In genomic region chr3:90709591-90710460, GRCm38 (mm10) we compare ENCODE assay signal across 9 mouse cellular contexts. TPM values are rescaled to one million over a fixed set of nuclear protein-coding genes. Genes with fewer than 3 reads are reported as not detected.
DNase-seq lines count a peak whose midpoint lies in the region; ATAC-seq and TF ChIP-seq lines count a peak whose summit lies in the region.
"Had no signal": no experiment of that assay in that cellular context is flagged by ENCODE, and none has a peak within 500 bp of the region (broad histone marks: within the 10 kb centered on the region; RNA-seq: fewer than 3 reads in every experiment).

No protein-coding gene starts in this region.

- peak; percentile 88 to 90 for DNase-seq in B cell, adult 2 months
- peak; percentile 87 to 88 for DNase-seq in adrenal gland, postnatal 36 days
- peak; percentile 86 for DNase-seq in embryonic facial prominence, embryonic 14.5 days (ENCODE audit: low spot score)
- DNase-seq in heart, adult 8-10 months (ENCODE audit: low spot score): peak; percentile 68
- DNase-seq in limb, embryonic 14.5 days (ENCODE audit: low spot score): peak; percentile 82
- DNase-seq in naive thymus-derived CD4-positive, alpha-beta T cell, adult 2 months (ENCODE audit: low read depth): peak; percentile 90

- no peaks in the 10 kb centered on the region for H3K4me1 ChIP-seq in embryonic facial prominence, embryonic 14.5 days (ENCODE audit: control insufficient read depth, insufficient read depth, low read length)
- no peaks in the 10 kb centered on the region for H3K4me1 ChIP-seq in kidney, embryonic 14.5 days (ENCODE audit: control insufficient read depth, insufficient read depth, low read length)
- no peaks in the 10 kb centered on the region for H3K4me1 ChIP-seq in limb, embryonic 14.5 days (ENCODE audit: control insufficient read depth, insufficient read depth, low read length)
- no peaks in the 10 kb centered on the region for H3K4me1 ChIP-seq in stomach, embryonic 15.5 days
- H3K4me1 ChIP-seq: embryonic facial prominence, embryonic 12.5 days had no signal

- no peak overlapping the region for H3K4me3 ChIP-seq in embryonic facial prominence, embryonic 14.5 days (ENCODE audit: low read depth, low read length)
- H3K4me3 ChIP-seq in kidney, embryonic 14.5 days (ENCODE audit: low read length): no peak overlapping the region
- H3K4me3 ChIP-seq in limb, embryonic 14.5 days (replicated peaks; ENCODE audit: low read length): no peak overlapping the region
- no peak overlapping the region for H3K4me3 ChIP-seq in stomach, embryonic 15.5 days (replicated peaks)
- H3K4me3 ChIP-seq: embryonic facial prominence, embryonic 12.5 days had no signal

- 48% methylated on average over 12 of the region's 12 CpGs for WGBS in embryonic facial prominence, embryonic 14.5 days
- 48% methylated on average over 12 of the region's 12 CpGs for WGBS in kidney, embryonic 14.5 days
- WGBS in limb, embryonic 14.5 days: 45% methylated on average over 12 of the region's 12 CpGs
- 46% methylated on average over 12 of the region's 12 CpGs for WGBS in stomach, embryonic 15.5 days

- no peak overlapping the region for H3K27ac ChIP-seq in embryonic facial prominence, embryonic 14.5 days (replicated peaks; ENCODE audit: low read depth, low read length)
- H3K27ac ChIP-seq in kidney, embryonic 14.5 days (ENCODE audit: low read depth, low read length): no peak overlapping the region
- no peak overlapping the region for H3K27ac ChIP-seq in limb, embryonic 14.5 days (replicated peaks; ENCODE audit: low read depth, low read length)
- H3K27ac ChIP-seq in stomach, embryonic 15.5 days: no peak overlapping the region
- H3K27ac ChIP-seq: embryonic facial prominence, embryonic 12.5 days had no signal

- no peak overlapping the region for H3K4me2 ChIP-seq in embryonic facial prominence, embryonic 14.5 days (ENCODE audit: low read depth, low read length)
- no peak overlapping the region for H3K4me2 ChIP-seq in kidney, embryonic 14.5 days (replicated peaks; ENCODE audit: low read depth, low read length)
- H3K4me2 ChIP-seq in limb, embryonic 14.5 days (replicated peaks; ENCODE audit: low read depth, low read length, severe bottlenecking): no peak overlapping the region
- H3K4me2 ChIP-seq in stomach, embryonic 15.5 days: no peak overlapping the region
- H3K4me2 ChIP-seq: embryonic facial prominence, embryonic 12.5 days had no signal

- H3K9me3 ChIP-seq in embryonic facial prominence, embryonic 14.5 days (ENCODE audit: control insufficient read depth, low read length): no peaks in the 10 kb centered on the region
- no peaks in the 10 kb centered on the region for H3K9me3 ChIP-seq in kidney, embryonic 14.5 days (ENCODE audit: control insufficient read depth, low read length)
- H3K9me3 ChIP-seq in limb, embryonic 14.5 days (ENCODE audit: control insufficient read depth, low read length): no peaks in the 10 kb centered on the region
- H3K9me3 ChIP-seq in stomach, embryonic 15.5 days: no peaks in the 10 kb centered on the region
- H3K9me3 ChIP-seq: embryonic facial prominence, embryonic 12.5 days had no signal

- H3K27me3 ChIP-seq in embryonic facial prominence, embryonic 14.5 days (replicated peaks; ENCODE audit: control insufficient read depth, insufficient read depth, low read length): no peaks in the 10 kb centered on the region; the same call in 1 of the 2 replicates
- no peaks in the 10 kb centered on the region for H3K27me3 ChIP-seq in kidney, embryonic 14.5 days (ENCODE audit: control insufficient read depth, insufficient read depth, low read length)
- H3K27me3 ChIP-seq in limb, embryonic 14.5 days (ENCODE audit: control insufficient read depth, insufficient read depth, low read length): no peaks in the 10 kb centered on the region
- H3K27me3 ChIP-seq in stomach, embryonic 15.5 days (replicated peaks): no peaks in the 10 kb centered on the region
- H3K27me3 ChIP-seq: embryonic facial prominence, embryonic 12.5 days had no signal

- no peak overlapping the region for H3K9ac ChIP-seq in embryonic facial prominence, embryonic 14.5 days (ENCODE audit: low read depth, low read length)
- H3K9ac ChIP-seq in kidney, embryonic 14.5 days (ENCODE audit: low read depth, low read length): no peak overlapping the region
- H3K9ac ChIP-seq in limb, embryonic 14.5 days (ENCODE audit: low read depth, low read length, severe bottlenecking): no peak overlapping the region
- no peak overlapping the region for H3K9ac ChIP-seq in stomach, embryonic 15.5 days
- H3K9ac ChIP-seq: embryonic facial prominence, embryonic 12.5 days had no signal

- no peaks in the 10 kb centered on the region for H3K36me3 ChIP-seq in embryonic facial prominence, embryonic 14.5 days (ENCODE audit: control insufficient read depth, insufficient read depth, low read length)
- H3K36me3 ChIP-seq in kidney, embryonic 14.5 days (ENCODE audit: control insufficient read depth, insufficient read depth, low read length): no peaks in the 10 kb centered on the region
- H3K36me3 ChIP-seq in limb, embryonic 14.5 days (ENCODE audit: control insufficient read depth, insufficient read depth, low read length): no peaks in the 10 kb centered on the region
- no peaks in the 10 kb centered on the region for H3K36me3 ChIP-seq in stomach, embryonic 15.5 days
- H3K36me3 ChIP-seq: embryonic facial prominence, embryonic 12.5 days had no signal

- TF ChIP-seq POLR2A in limb, embryonic 14.5 days (IDR thresholded peaks at IDR 0.05; ENCODE audit: borderline replicate concordance, extremely low read depth, insufficient read depth, insufficient read length): no peak

- ATAC-seq in embryonic facial prominence, embryonic 14.5 days (ENCODE audit: low read depth): peak; percentile 44; the same call in 1 of the 2 replicates
- ATAC-seq in kidney, embryonic 14.5 days (ENCODE audit: low FRiP score, low TSS enrichment): peak; percentile 85
- 0 out of 2 replicates have a peak, but pooled peaks have one; percentile 30 for ATAC-seq in limb, embryonic 14.5 days (ENCODE audit: low FRiP score, low read depth)
- ATAC-seq in stomach, embryonic 15.5 days (ENCODE audit: insufficient read depth, low FRiP score, low read depth): peak; percentile 27; the same call in 1 of the 2 replicates

RNA-seq across cellular contexts. Expression of gene S100a9, which starts 14.3 kb away (rescaled TPM):
- 1 to 10 TPM in 1 of 2 experiments, not detected in 1; 1.8 TPM for total RNA-seq in adrenal gland, postnatal 36 days (2021)
- 30.1 and 39.1 TPM in 2 replicates for polyA plus RNA-seq in embryonic facial prominence, embryonic 14.5 days (2014; fragmentation: Nextera tagmentation; extraction: Ambion mirVana)
- total RNA-seq in heart, adult 8-10 months (2022): 10 to 100 TPM in 1 of 4 experiments, 1 to 10 TPM in 3; 1.2 to 11.8 (median 2.5) TPM
- 1.3 and 2.0 TPM in 2 replicates for polyA plus RNA-seq in kidney, embryonic 14.5 days (2014; fragmentation: Nextera tagmentation; extraction: Ambion mirVana)
- polyA plus RNA-seq in limb, embryonic 14.5 days (2012; rRNA removed): 14.2 and 15.8 TPM in 2 replicates
- 9.7 and 29.8 TPM in 2 replicates for polyA plus RNA-seq in limb, embryonic 14.5 days (2014; fragmentation: Nextera tagmentation; extraction: Ambion mirVana)
- 183 and 235 TPM in 2 replicates for polyA plus RNA-seq in stomach, embryonic 15.5 days (2015; fragmentation: Nextera tagmentation; extraction: Ambion mirVana)

RNA-seq across cellular contexts. Expression of gene Pglyrp4, which starts 16.9 kb away (rescaled TPM):
- total RNA-seq in adrenal gland, postnatal 36 days (2021): not detected
- 0.13 and 0.22 TPM in 2 replicates for polyA plus RNA-seq in embryonic facial prominence, embryonic 14.5 days (2014; fragmentation: Nextera tagmentation; extraction: Ambion mirVana)
- total RNA-seq in heart, adult 8-10 months (2022): not detected
- polyA plus RNA-seq in kidney, embryonic 14.5 days (2014; fragmentation: Nextera tagmentation; extraction: Ambion mirVana): not detected in 2 replicates
- 0.19 and 0.23 TPM in 2 replicates for polyA plus RNA-seq in limb, embryonic 14.5 days (2012; rRNA removed)
- 0.12 and 0.18 TPM in 2 replicates for polyA plus RNA-seq in limb, embryonic 14.5 days (2014; fragmentation: Nextera tagmentation; extraction: Ambion mirVana)
- 0.09 TPM in 1 of 2 replicates, not detected in the other for polyA plus RNA-seq in stomach, embryonic 15.5 days (2015; fragmentation: Nextera tagmentation; extraction: Ambion mirVana)
- polyA plus RNA-seq: embryonic facial prominence, embryonic 12.5 days had no signal

RNA-seq across cellular contexts. Expression of gene S100a8, which starts 41.0 kb away (rescaled TPM):
- total RNA-seq in adrenal gland, postnatal 36 days (2021): 1 to 10 TPM in 1 of 2 experiments, not detected in 1; 2.2 TPM
- 46.0 and 58.1 TPM in 2 replicates for polyA plus RNA-seq in embryonic facial prominence, embryonic 14.5 days (2014; fragmentation: Nextera tagmentation; extraction: Ambion mirVana)
- 1 to 10 TPM in 3 of 4 experiments, under 1 TPM in 1; 0.97 to 7.2 (median 2.7) TPM for total RNA-seq in heart, adult 8-10 months (2022)
- polyA plus RNA-seq in kidney, embryonic 14.5 days (2014; fragmentation: Nextera tagmentation; extraction: Ambion mirVana): 2.4 and 4.2 TPM in 2 replicates
- polyA plus RNA-seq in limb, embryonic 14.5 days (2012; rRNA removed): 10.2 and 20.4 TPM in 2 replicates
- polyA plus RNA-seq in limb, embryonic 14.5 days (2014; fragmentation: Nextera tagmentation; extraction: Ambion mirVana): 8.4 and 34.9 TPM in 2 replicates
- 295 and 384 TPM in 2 replicates for polyA plus RNA-seq in stomach, embryonic 15.5 days (2015; fragmentation: Nextera tagmentation; extraction: Ambion mirVana)

RNA-seq across cellular contexts. Expression of gene S100a7a, which starts 56.0 kb away (rescaled TPM):
- under 1 TPM in 1 of 2 experiments, not detected in 1; 0.33 TPM for total RNA-seq in adrenal gland, postnatal 36 days (2021)
- polyA plus RNA-seq in embryonic facial prominence, embryonic 14.5 days (2014; fragmentation: Nextera tagmentation; extraction: Ambion mirVana): 0.84 TPM in 1 of 2 replicates, not detected in the other
- under 1 TPM in 1 of 4 experiments, not detected in 3; 0.29 TPM for total RNA-seq in heart, adult 8-10 months (2022)
- not detected in 2 replicates for polyA plus RNA-seq in kidney, embryonic 14.5 days (2014; fragmentation: Nextera tagmentation; extraction: Ambion mirVana)
- 0.98 and 1.0 TPM in 2 replicates for polyA plus RNA-seq in limb, embryonic 14.5 days (2012; rRNA removed)
- polyA plus RNA-seq in limb, embryonic 14.5 days (2014; fragmentation: Nextera tagmentation; extraction: Ambion mirVana): 0.21 and 0.43 TPM in 2 replicates
- polyA plus RNA-seq in stomach, embryonic 15.5 days (2015; fragmentation: Nextera tagmentation; extraction: Ambion mirVana): 0.61 and 2.8 TPM in 2 replicates

Comparison
In these comparisons a context has a peak if more than half of its experiments do, and no peak if none do; other contexts are left out.
1. ATAC-seq: peak in every context shown above with its lines; median percentile 85 in kidney, embryonic 14.5 days; 44 in embryonic facial prominence, embryonic 14.5 days; 30 in limb, embryonic 14.5 days; 27 in stomach, embryonic 15.5 days.